17 mouse cellular contexts compared by ENCODE assay signal in genomic region chrX:93299771-93300170, GRCm38 (mm10). TPM values are rescaled to one million over a fixed set of nuclear protein-coding genes. Genes with fewer than 3 reads are reported as not detected.
DNase-seq lines count a peak whose midpoint lies in the region; ATAC-seq and TF ChIP-seq lines count a peak whose summit lies in the region.
"Had no signal": no experiment of that assay in that cellular context is flagged by ENCODE, and none has a peak within 500 bp of the region (broad histone marks: within the 10 kb centered on the region; RNA-seq: fewer than 3 reads in every experiment).

No protein-coding gene starts in this region.

- H3K4me2 ChIP-seq in heart, embryonic 15.5 days = peak overlapping the region; percentile 66
- no peak overlapping the region for H3K4me2 ChIP-seq in midbrain, embryonic 11.5 days
- H3K4me2 ChIP-seq in midbrain, embryonic 15.5 days = no peak overlapping the region
- peak overlapping the region; percentile 57 for H3K4me2 ChIP-seq in forebrain, embryonic 13.5 days
- H3K4me2 ChIP-seq in forebrain, postnatal 0 days (ENCODE audit: low read depth) = peak overlapping the region; percentile 47

- DNase-seq in heart, adult 18-20 months = no peak
- peak; percentile 87 for DNase-seq in midbrain, embryonic 11.5 days (ENCODE audit: low spot score, missing footprints)
- peak; percentile 33 for DNase-seq in forebrain, postnatal 0 days
- no peak for DNase-seq in neural tube, embryonic 10.5 days (ENCODE audit: extremely low spot score, low spot score)
- DNase-seq: adrenal gland, postnatal 25 days; cerebellum, adult 9-10 months; kidney, adult 8-10 months; kidney, postnatal 25 days; lung, adult 18-20 months had no signal

- ATAC-seq in heart, embryonic 15.5 days (replicated peaks; ENCODE audit: insufficient number of reproducible peaks, insufficient read depth, low FRiP score, low read depth) = no peak
- ATAC-seq in midbrain, embryonic 11.5 days (ENCODE audit: low FRiP score) = no peak
- ATAC-seq in midbrain, embryonic 15.5 days (replicated peaks) = no peak
- ATAC-seq in forebrain, embryonic 13.5 days = 0 out of 2 replicates have a peak, but pooled peaks have one; percentile 3
- ATAC-seq in forebrain, postnatal 0 days = no peak

- H3K27ac ChIP-seq in heart, embryonic 15.5 days = no peak overlapping the region
- no peak overlapping the region for H3K27ac ChIP-seq in midbrain, embryonic 11.5 days (ENCODE audit: low read depth, low read length)
- H3K27ac ChIP-seq in midbrain, embryonic 15.5 days = no peak overlapping the region
- H3K27ac ChIP-seq in forebrain, embryonic 13.5 days = peak overlapping the region; percentile 92
- H3K27ac ChIP-seq in forebrain, postnatal 0 days (ENCODE audit: low read depth, low read length) = peak overlapping the region; percentile 76
- H3K27ac ChIP-seq: limb, embryonic 15.5 days; stomach, embryonic 15.5 days had no signal

- no peaks in the 10 kb centered on the region for H3K36me3 ChIP-seq in heart, embryonic 15.5 days
- no peaks in the 10 kb centered on the region for H3K36me3 ChIP-seq in midbrain, embryonic 11.5 days (ENCODE audit: control insufficient read depth, insufficient read depth, low read length)
- H3K36me3 ChIP-seq in midbrain, embryonic 15.5 days (replicated peaks) = no peaks in the 10 kb centered on the region
- no peaks in the 10 kb centered on the region; the same call in 1 of the 2 replicates for H3K36me3 ChIP-seq in forebrain, embryonic 13.5 days (ENCODE audit: poor library complexity, severe bottlenecking)
- no peaks in the 10 kb centered on the region for H3K36me3 ChIP-seq in forebrain, postnatal 0 days (ENCODE audit: insufficient read depth)
- H3K36me3 ChIP-seq: limb, embryonic 15.5 days; midbrain, embryonic 10.5 days; stomach, embryonic 15.5 days had no signal

- WGBS in heart, embryonic 15.5 days = 24% methylated on average over 6 of the region's 6 CpGs
- WGBS in midbrain, embryonic 11.5 days = 16% methylated on average over 6 of the region's 6 CpGs
- 21% methylated on average over 6 of the region's 6 CpGs for WGBS in midbrain, embryonic 15.5 days
- WGBS in forebrain, embryonic 13.5 days = 18% methylated on average over 6 of the region's 6 CpGs
- 18% methylated on average over 6 of the region's 6 CpGs for WGBS in forebrain, postnatal 0 days

- H3K4me3 ChIP-seq in heart, embryonic 15.5 days = no peak overlapping the region; the same call in 1 of the 2 replicates
- no peak overlapping the region for H3K4me3 ChIP-seq in midbrain, embryonic 11.5 days (ENCODE audit: low read depth, low read length)
- no peak overlapping the region for H3K4me3 ChIP-seq in midbrain, embryonic 15.5 days
- no peak overlapping the region; the same call in 1 of the 2 replicates for H3K4me3 ChIP-seq in forebrain, embryonic 13.5 days
- H3K4me3 ChIP-seq in forebrain, postnatal 0 days (ENCODE audit: low read depth, low read length) = no peak overlapping the region

- peaks cover 84% of the 10 kb centered on the region for H3K27me3 ChIP-seq in heart, embryonic 15.5 days
- H3K27me3 ChIP-seq in midbrain, embryonic 11.5 days (ENCODE audit: control insufficient read depth, insufficient read depth, low read length) = peaks cover 74% of the 10 kb centered on the region
- peaks cover 57% of the 10 kb centered on the region for H3K27me3 ChIP-seq in midbrain, embryonic 15.5 days (replicated peaks)
- no peaks in the 10 kb centered on the region; the same call in 1 of the 2 replicates for H3K27me3 ChIP-seq in forebrain, embryonic 13.5 days
- no peaks in the 10 kb centered on the region for H3K27me3 ChIP-seq in forebrain, postnatal 0 days (ENCODE audit: insufficient read depth, low read length)

- no peak overlapping the region for H3K9ac ChIP-seq in heart, embryonic 15.5 days
- no peak overlapping the region for H3K9ac ChIP-seq in midbrain, embryonic 11.5 days (ENCODE audit: low read length)
- H3K9ac ChIP-seq in midbrain, embryonic 15.5 days = no peak overlapping the region
- H3K9ac ChIP-seq in forebrain, embryonic 13.5 days = peak overlapping the region; percentile 52
- no peak overlapping the region for H3K9ac ChIP-seq in forebrain, postnatal 0 days
- H3K9ac ChIP-seq: limb, embryonic 15.5 days; stomach, embryonic 15.5 days had no signal

- no peak for TF ChIP-seq CTCF in forebrain, postnatal 0 days (IDR thresholded peaks at IDR 0.05; ENCODE audit: low read depth)

- H3K9me3 ChIP-seq in heart, embryonic 15.5 days (replicated peaks) = no peaks in the 10 kb centered on the region
- H3K9me3 ChIP-seq in midbrain, embryonic 11.5 days (ENCODE audit: control insufficient read depth, low read length) = no peaks in the 10 kb centered on the region
- H3K9me3 ChIP-seq in midbrain, embryonic 15.5 days = no peaks in the 10 kb centered on the region
- no peaks in the 10 kb centered on the region for H3K9me3 ChIP-seq in forebrain, embryonic 13.5 days (replicated peaks)
- H3K9me3 ChIP-seq in forebrain, postnatal 0 days (ENCODE audit: low read length) = no peaks in the 10 kb centered on the region
- H3K9me3 ChIP-seq: limb, embryonic 15.5 days; midbrain, embryonic 10.5 days; stomach, embryonic 15.5 days had no signal

- H3K4me1 ChIP-seq in heart, embryonic 15.5 days (replicated peaks) = peaks cover 15% of the 10 kb centered on the region
- H3K4me1 ChIP-seq in midbrain, embryonic 11.5 days (ENCODE audit: control insufficient read depth, insufficient read depth, low read length) = no peaks in the 10 kb centered on the region
- H3K4me1 ChIP-seq in midbrain, embryonic 15.5 days = peaks cover 9% of the 10 kb centered on the region; the same call in 1 of the 2 replicates
- H3K4me1 ChIP-seq in forebrain, embryonic 13.5 days = peaks cover 36% of the 10 kb centered on the region
- no peaks in the 10 kb centered on the region for H3K4me1 ChIP-seq in forebrain, postnatal 0 days (ENCODE audit: insufficient read depth)

RNA-seq across cellular contexts. Expression of gene Arx, which starts 13.5 kb away (rescaled TPM):
- not detected in 2 replicates for polyA plus RNA-seq in heart, embryonic 15.5 days (2015; fragmentation: Nextera tagmentation; extraction: Ambion mirVana)
- not detected for total RNA-seq in heart, adult 18-20 months (2021)
- 6.3 and 7.5 TPM in 2 replicates for polyA plus RNA-seq in midbrain, embryonic 11.5 days (2014; fragmentation: Nextera tagmentation; extraction: Ambion mirVana)
- polyA plus RNA-seq in midbrain, embryonic 15.5 days (2015; fragmentation: Nextera tagmentation; extraction: Ambion mirVana) = 10.4 and 10.7 TPM in 2 replicates
- 58.0 and 63.2 TPM in 2 replicates for polyA plus RNA-seq in forebrain, embryonic 13.5 days (2015; fragmentation: Nextera tagmentation; extraction: Ambion mirVana)
- 41.8 and 57.9 TPM in 2 replicates for total RNA-seq in forebrain, postnatal 0 days (2014; rRNA removed)
- 30.2 and 30.6 TPM in 2 replicates for polyA plus RNA-seq in forebrain, postnatal 0 days (2015; fragmentation: Nextera tagmentation; extraction: Ambion mirVana)
- total RNA-seq: adrenal gland, postnatal 25 days; hematopoietic stem cell, adult 5-6 weeks had no signal
- polyA plus RNA-seq: spleen, adult 2 months had no signal

Comparison
In these comparisons a context has a peak if more than half of its experiments do, and no peak if none do; other contexts are left out.
1. H3K27ac ChIP-seq: peak in forebrain, embryonic 13.5 days (single experiment) and forebrain, postnatal 0 days (single experiment); none in heart, embryonic 15.5 days (single experiment), midbrain, embryonic 11.5 days (single experiment) and midbrain, embryonic 15.5 days (single experiment).
2. H3K4me2 ChIP-seq: peak in heart, embryonic 15.5 days (single experiment), forebrain, embryonic 13.5 days (single experiment) and forebrain, postnatal 0 days (single experiment); none in midbrain, embryonic 11.5 days (single experiment) and midbrain, embryonic 15.5 days (single experiment).
3. DNase-seq: peak in midbrain, embryonic 11.5 days (single experiment) and forebrain, postnatal 0 days (single experiment); none in heart, adult 18-20 months (0 of 2) and neural tube, embryonic 10.5 days (single experiment).